Mouse (Mus musculus) c-Kit-positive CD71-positive TER-119-positive erythroid progenitor cells, embryonic 14.5 days (primary cell): ENCODE results near the gene Alpk3.
A peak's percentile ranks its signal among the peaks of the same experiment; 100 is the strongest.
"Not testable (repeated sequence)": the region's sequence is repeated elsewhere in the genome, so short reads cannot be mapped to it uniquely, and the experiment has no call there.

Experiments used
- DNase-seq: peaks from one replicate; pipeline ENCODE4 v3.0.0-alpha.2; 2013; ENCODE audit warnings: low spot score

Alpk3 gene

GRCm38 (mm10) chr7:81131864-81132263 lies 74.5 kb downstream of the Alpk3 start:
- DNase-seq = no peak

DNA sequence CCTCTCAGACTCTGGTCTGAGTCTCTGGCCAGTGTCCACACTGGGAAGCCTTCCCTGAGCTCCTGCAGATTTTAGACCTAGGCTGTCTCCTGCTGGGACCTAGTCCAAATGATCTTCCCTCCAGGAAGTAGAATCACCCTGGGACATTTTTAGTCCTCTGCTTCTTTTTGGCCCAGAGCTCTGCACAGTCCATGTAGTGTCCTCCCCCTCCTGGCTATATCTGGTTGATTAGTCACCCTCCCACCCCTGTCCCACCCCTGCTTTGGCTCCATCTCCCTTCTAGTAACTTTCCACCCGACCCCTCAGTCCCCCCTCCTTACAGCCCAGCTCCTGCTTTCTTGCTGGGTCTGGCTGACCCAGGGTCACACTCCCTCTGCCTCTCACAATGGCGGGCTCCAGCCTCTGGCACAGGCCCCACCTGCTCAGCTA lies 75.5 kb downstream of the Alpk3 start:
- no peak for DNase-seq

- DNase-seq = no peak
These were observed 76.0 kb downstream of the Alpk3 start for GRCm38 (mm10) chr7:81133416-81133815.

- DNase-seq = no peak
These were observed 76.5 kb downstream of the Alpk3 start for GRCm38 (mm10) chr7:81133941-81134340.

DNA sequence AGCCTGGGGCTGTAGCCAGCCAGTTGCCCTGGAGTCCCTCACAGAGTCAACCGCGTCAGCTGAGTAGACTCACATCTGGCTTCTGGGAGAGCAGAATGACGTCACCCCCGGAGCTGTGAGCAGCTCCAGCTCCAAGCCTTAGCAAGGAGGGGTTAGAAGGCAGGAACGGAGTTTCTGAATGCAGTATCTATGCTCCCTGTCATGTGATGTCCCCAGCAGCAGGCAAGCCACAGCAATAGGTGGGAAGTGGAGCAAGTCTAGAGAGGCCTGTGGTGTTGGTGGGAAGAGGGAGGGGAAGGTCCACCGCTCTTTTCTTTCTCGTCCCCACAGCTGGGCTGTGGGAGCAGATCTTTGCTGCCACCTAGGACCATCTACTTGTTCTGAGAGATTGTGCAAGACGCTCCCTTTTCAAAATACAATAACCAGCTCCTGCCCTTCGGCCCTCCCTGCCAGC lies 77.2 kb downstream of the Alpk3 start:
- no peak for DNase-seq

GRCm38 (mm10) chr7:81137292-81137691 lies 79.9 kb downstream of the Alpk3 start:
- DNase-seq = no peak

DNA sequence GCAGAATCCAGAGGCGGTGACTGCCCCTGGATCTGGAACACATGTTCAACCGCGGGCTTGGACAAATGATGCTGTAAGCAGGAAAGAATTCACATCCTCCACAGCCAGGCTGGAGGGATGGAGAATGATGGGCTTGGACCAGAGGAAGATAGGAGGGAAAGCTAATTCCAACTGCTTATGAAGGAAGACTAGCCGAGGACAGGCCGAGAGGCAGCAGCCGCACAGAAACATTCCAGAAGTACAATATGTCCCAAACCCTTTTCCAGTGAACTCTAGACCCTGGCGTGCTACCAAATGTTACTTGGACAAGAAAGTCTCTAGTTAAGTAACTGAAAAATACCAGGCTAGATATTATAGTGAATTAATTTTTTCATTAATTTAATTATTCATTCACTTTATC lies 81.7 kb downstream of the Alpk3 start:
- DNase-seq = no peak

- DNase-seq = no peak
These were observed 82.4 kb downstream of the Alpk3 start for GRCm38 (mm10) chr7:81139671-81140404.

- no peak for DNase-seq
These were observed 84.1 kb downstream of the Alpk3 start for GRCm38 (mm10) chr7:81141541-81141940.

GRCm38 (mm10) chr7:81143056-81143455 lies 85.7 kb downstream of the Alpk3 start:
- DNase-seq = not testable (repeated sequence)

DNA sequence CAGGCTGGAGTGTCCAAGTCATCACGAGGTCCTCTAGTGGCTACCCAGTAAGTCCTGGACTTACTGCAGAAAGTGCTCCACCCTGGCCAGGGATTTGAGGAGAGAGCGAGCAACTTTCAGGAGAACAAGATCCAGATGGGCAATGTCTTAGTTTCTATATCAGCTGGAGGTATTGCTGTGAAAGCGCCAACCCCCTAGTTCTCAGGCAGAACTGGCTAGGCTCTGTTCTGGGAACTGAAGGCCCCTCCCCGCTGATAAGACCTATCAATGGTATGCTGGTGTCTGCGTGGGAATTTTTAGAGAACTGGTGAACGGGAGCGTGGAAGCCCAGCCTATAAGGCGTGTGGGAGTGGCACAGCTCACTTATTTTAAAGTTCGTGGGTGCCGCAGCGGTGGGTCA lies 92.4 kb downstream of the Alpk3 start:
- DNase-seq = peak; percentile 67

GRCm38 (mm10) chr7:81151216-81151615 lies 93.8 kb downstream of the Alpk3 start:
- no peak for DNase-seq

DNA sequence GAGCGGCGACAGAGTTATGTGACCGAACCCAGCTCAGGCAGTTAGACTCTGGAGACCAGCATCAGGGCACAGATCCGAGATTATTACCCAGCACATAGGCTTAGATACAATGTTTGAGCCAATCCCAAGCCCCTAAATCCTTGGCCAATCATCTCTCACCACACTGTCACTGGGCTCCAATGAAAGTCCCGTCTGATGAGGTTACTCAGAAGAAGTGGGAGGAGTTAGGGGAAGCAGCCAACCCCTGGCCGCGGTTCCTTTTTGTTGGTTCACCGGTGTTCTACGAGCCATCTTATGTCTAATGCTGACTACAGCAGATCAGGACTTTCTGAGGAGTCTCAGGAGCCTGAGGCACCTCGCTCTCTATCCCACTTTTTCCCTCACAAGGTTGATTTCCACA lies 94.9 kb downstream of the Alpk3 start:
- no peak for DNase-seq

DNA sequence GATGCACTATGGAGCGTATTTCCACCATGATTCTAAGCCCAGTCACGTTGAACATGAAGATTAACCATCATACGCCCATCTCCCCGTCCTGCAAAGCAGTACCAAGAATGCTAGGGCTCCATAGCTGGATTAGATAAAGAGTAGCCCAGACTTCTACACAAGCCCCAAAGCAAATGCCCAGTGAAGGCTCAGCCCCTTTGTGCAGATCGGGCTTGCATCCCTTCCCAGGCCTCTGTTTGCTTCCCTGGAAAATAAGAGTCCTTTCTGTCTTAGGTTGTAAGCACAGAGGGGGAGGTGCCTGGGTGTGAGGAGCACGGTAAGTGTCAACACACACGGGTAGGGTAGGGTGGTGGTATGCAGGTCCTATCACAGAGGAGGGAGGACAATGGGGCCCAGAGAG lies 95.4 kb downstream of the Alpk3 start:
- DNase-seq = no peak

DNA sequence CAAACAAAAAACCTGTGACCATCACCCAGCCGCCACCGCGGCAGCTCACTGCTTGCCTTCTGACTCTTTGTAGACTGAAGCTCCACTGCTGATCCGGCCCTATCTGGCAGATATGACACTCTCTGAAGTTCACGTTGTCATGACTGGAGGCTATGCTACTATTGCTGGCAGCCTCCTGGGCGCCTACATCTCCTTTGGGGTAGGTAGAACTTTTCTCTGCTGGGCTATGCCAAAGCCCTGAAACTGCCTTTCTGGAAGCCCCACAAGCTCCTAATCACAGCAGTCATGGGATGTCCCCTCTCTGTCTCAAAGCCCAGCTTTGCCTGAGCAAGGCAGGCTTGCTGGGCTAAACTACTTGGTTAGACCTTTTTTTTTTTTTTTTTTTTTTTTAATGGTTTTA lies 95.9 kb downstream of the Alpk3 start:
- DNase-seq = no peak

DNA sequence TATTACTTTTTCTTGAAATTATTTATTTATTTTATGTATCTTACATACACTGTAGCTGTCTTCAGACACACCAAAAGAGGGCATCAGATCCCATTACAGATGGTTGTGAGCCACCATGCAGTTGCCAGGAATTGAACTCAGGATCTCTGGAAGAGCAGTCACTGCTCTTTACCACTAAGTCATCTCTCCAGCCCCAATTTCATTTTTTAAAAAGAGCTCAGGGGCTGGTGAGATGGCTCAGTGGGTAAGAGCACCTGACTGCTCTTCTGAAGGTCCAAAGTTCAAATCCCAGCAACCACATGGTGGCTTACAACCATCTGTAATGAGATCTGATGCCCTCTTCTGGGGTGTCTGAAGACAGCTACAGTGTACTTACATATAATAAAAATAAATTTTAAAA lies 96.8 kb downstream of the Alpk3 start:
- DNase-seq = not testable (repeated sequence)

- peak; percentile 62 for DNase-seq
These were observed 97.6 kb downstream of the Alpk3 start for GRCm38 (mm10) chr7:81154960-81155359.
